ENCODE assay signal across 19 mouse cellular contexts in the genomic region with DNA sequence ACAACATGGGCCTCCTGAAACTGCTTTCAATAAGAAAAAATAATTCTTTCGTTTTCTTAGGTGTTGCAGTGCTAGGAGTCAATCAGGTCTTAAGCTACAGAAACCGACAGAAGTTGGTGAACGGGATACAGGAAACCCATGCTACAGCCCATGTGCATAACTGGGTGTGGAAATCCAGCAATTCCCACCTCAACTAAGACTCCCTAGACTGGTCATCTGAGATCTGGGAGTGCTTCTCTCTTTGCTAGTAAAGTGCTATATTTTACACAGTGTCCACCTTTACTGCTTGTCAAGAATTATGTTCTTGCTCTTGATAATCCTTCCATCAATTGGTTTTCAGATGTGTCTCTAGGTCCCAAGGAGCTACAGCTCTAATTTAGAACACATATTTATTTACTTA.
A peak's percentile ranks its signal among the peaks of the same experiment; 100 is the strongest.
DNase-seq lines count a peak whose midpoint lies in the region; ATAC-seq and TF ChIP-seq lines count a peak whose summit lies in the region.
"Had no signal": no experiment of that assay in that cellular context is flagged by ENCODE, and none has a peak within 500 bp of the region (broad histone marks: within the 10 kb centered on the region; RNA-seq: fewer than 3 reads in every experiment).

No protein-coding gene starts in this region.

- no peak overlapping the region for H3K4me3 ChIP-seq in kidney, embryonic 14.5 days (ENCODE audit: low read length)
- no peak overlapping the region for H3K4me3 ChIP-seq in CH12.LX (replicated peaks in 1 of 3; ENCODE audit: low read depth in 2 of 3, low read length in 2 of 3, poor library complexity in 1 of 3)
- no peak overlapping the region for H3K4me3 ChIP-seq in cerebellum, adult 2 months (replicated peaks; ENCODE audit: insufficient read depth, low read depth, low read length)

- no peak overlapping the region for H3K27ac ChIP-seq in kidney, embryonic 14.5 days (ENCODE audit: low read depth, low read length)
- no peak overlapping the region for H3K27ac ChIP-seq in CH12.LX (ENCODE audit: insufficient read depth, low read depth)
- no peak overlapping the region for H3K27ac ChIP-seq in cerebellum, adult 2 months (ENCODE audit: insufficient read depth, low read length)

- H3K27me3 ChIP-seq in kidney, embryonic 14.5 days (ENCODE audit: control insufficient read depth, insufficient read depth, low read length), result no peaks in the 10 kb centered on the region
- no peaks in the 10 kb centered on the region for H3K27me3 ChIP-seq in CH12.LX (replicated peaks)
- no peaks in the 10 kb centered on the region for H3K27me3 ChIP-seq in cerebellum, adult 2 months (ENCODE audit: control insufficient read depth, insufficient read depth, low read length)
- H3K27me3 ChIP-seq: Patski had no signal

- TF ChIP-seq POLR2A in CH12.LX (IDR thresholded peaks at IDR 0.05; ENCODE audit: low read depth, low read length), result no peak
- TF ChIP-seq POLR2A in cerebellum, adult 2 months (IDR thresholded peaks at IDR 0.05; ENCODE audit: borderline replicate concordance, insufficient read depth, low read length), result no peak

- dilution Hi-C loops in CH12.LX (cut with MboI; ENCODE audit: extremely low pct_ligation_motif_present, extremely low pct_unique_long_range_greater_than_20kb, low sequenced_read_pairs), result no loop called here

- H3K79me2 ChIP-seq in CH12.LX (replicated peaks; ENCODE audit: control insufficient read depth, extremely low read depth, insufficient read depth, poor library complexity, severe bottlenecking), result peaks cover 46% of the 10 kb centered on the region

- ATAC-seq in kidney, embryonic 14.5 days (ENCODE audit: low FRiP score, low TSS enrichment), result peak; percentile 66
- ATAC-seq: activated CD4-positive, CD25-positive, alpha-beta regulatory T cell, adult 4 months; CD4-positive, CD25-positive, alpha-beta regulatory T cell, adult 4 months; Patski had no signal

- DNase-seq in kidney, adult 8-10 months, result no peak
- DNase-seq in CH12.LX (ENCODE audit: extremely low read depth), result no peak
- DNase-seq in cerebellum, adult 2 months, result no peak
- DNase-seq: adrenal gland, adult 2 months; adrenal gland, adult 8-10 months; adrenal gland, postnatal 10 days; adrenal gland, postnatal 14 days; adrenal gland, postnatal 25 days; adrenal gland, postnatal 36 days; B cell, adult 2 months; cerebellum, adult 11 months; cerebellum, adult 11-12 months; cerebellum, adult 18-20 months; cerebellum, adult 8-10 months had no signal

- 46% methylated on average over 3 of the region's 3 CpGs for WGBS in kidney, embryonic 14.5 days
- WGBS in cerebellum, adult 2 months, result 92% methylated on average over 3 of the region's 3 CpGs

- in situ Hi-C loops in CH12.LX (cut with MboI; ENCODE audit: low pct_ligation_motif_present, low pct_unique_long_range_greater_than_20kb, low sequenced_read_pairs), result no loop called here

- H3K4me2 ChIP-seq in kidney, embryonic 14.5 days (replicated peaks; ENCODE audit: low read depth, low read length), result no peak overlapping the region
- H3K4me2 ChIP-seq in CH12.LX (ENCODE audit: insufficient read depth, low read depth, poor library complexity, severe bottlenecking), result peak overlapping the region; percentile 77

- H3K9me3 ChIP-seq in kidney, embryonic 14.5 days (ENCODE audit: control insufficient read depth, low read length), result no peaks in the 10 kb centered on the region
- H3K9me3 ChIP-seq in CH12.LX (replicated peaks; ENCODE audit: low read length), result no peaks in the 10 kb centered on the region
- H3K9me3 ChIP-seq: G1E had no signal

- no peak for TF ChIP-seq CTCF in CH12.LX (conservative IDR thresholded peaks at IDR 0.05 in 1 of 2, IDR thresholded peaks at IDR 0.05 in 1 of 2; ENCODE audit: low read depth in 2 of 2, low read length in 2 of 2)
- TF ChIP-seq CTCF in cerebellum, adult 2 months (IDR thresholded peaks at IDR 0.05; ENCODE audit: borderline replicate concordance, insufficient read depth, low read depth, low read length), result no peak

- no peak for TF ChIP-seq RAD21 in CH12.LX (IDR thresholded peaks at IDR 0.05; ENCODE audit: low read depth, low read length)

- no peak overlapping the region for H3K9ac ChIP-seq in kidney, embryonic 14.5 days (ENCODE audit: low read depth, low read length)
- peak overlapping the region; percentile 43 for H3K9ac ChIP-seq in CH12.LX (ENCODE audit: insufficient read depth, low read depth)

- TF ChIP-seq EP300 in CH12.LX (IDR thresholded peaks at IDR 0.05; ENCODE audit: low read length), result 0 out of 2 replicates have a peak, but pooled peaks have one; percentile 18

- 0 out of 2 replicates have a peak, but pooled peaks cover 3% of the 10 kb centered on the region for H3K4me1 ChIP-seq in kidney, embryonic 14.5 days (ENCODE audit: control insufficient read depth, insufficient read depth, low read length)
- H3K4me1 ChIP-seq in CH12.LX (ENCODE audit: control insufficient read depth in 1 of 2, insufficient read depth in 2 of 2), result peaks cover 22 to 81% of the 10 kb centered on the region in 2 experiments
- no peaks in the 10 kb centered on the region for H3K4me1 ChIP-seq in cerebellum, adult 2 months (ENCODE audit: control insufficient read depth, insufficient read depth, low read length)

- no peaks in the 10 kb centered on the region for H3K36me3 ChIP-seq in kidney, embryonic 14.5 days (ENCODE audit: control insufficient read depth, insufficient read depth, low read length)
- peaks cover 12 to 68% of the 10 kb centered on the region in 2 experiments for H3K36me3 ChIP-seq in CH12.LX (replicated peaks in 1 of 2; ENCODE audit: control insufficient read depth in 1 of 2, insufficient read depth in 1 of 2, low read length in 1 of 2)
- H3K36me3 ChIP-seq: G1E had no signal

TF ChIP-seq in CH12.LX, 34 proteins besides CTCF, POLR2A, EP300 and RAD21:
- TF ChIP-seq TCF12 (IDR thresholded peaks at IDR 0.05; ENCODE audit: low read depth, low read length) (0 out of 2 replicates have a peak, but pooled peaks have one; percentile 17), USF2 (conservative IDR thresholded peaks at IDR 0.05; ENCODE audit: low read depth, low read length) (no peak), MYC (IDR thresholded peaks at IDR 0.05; ENCODE audit: low read depth, low read length) (0 out of 2 replicates have a peak, but pooled peaks have one; percentile 20), MAX (IDR thresholded peaks at IDR 0.05; ENCODE audit: low read length) (0 out of 2 replicates have a peak, but pooled peaks have one; percentile 18), MAZ (IDR thresholded peaks at IDR 0.05; ENCODE audit: low read depth, low read length) (no peak), MAFK (IDR thresholded peaks at IDR 0.05; ENCODE audit: insufficient replicate concordance, low read length) (no peak), CHD1 (IDR thresholded peaks at IDR 0.05; ENCODE audit: low read depth, low read length) (peak; percentile 89; the same call in 1 of the 2 replicates), RCOR1 (conservative IDR thresholded peaks at IDR 0.05; ENCODE audit: low read depth, low read length) (no peak), POLR2AphosphoS2 (IDR thresholded peaks at IDR 0.05; ENCODE audit: low read depth, low read length) (no peak)
